Mouse (Mus musculus) lung, embryonic 16.5 days (tissue): ENCODE measurements around the gene Stk38. TPM values are rescaled to one million over a fixed set of nuclear protein-coding genes. Genes with fewer than 3 reads are reported as not detected.
A peak's percentile ranks its signal among the peaks of the same experiment; 100 is the strongest.

ENCODE experiments used
- ATAC-seq: fragments of 200-750 bp; cut with Nextera tagmentation; 2 replicates; pipeline ENCODE4 v1.8.0; 2017; ENCODE audit warnings: low read depth, mild to moderate bottlenecking, moderate library complexity
- H3K27ac ChIP-seq: fragments of 300-500 bp; sonication (generic); 2 replicates; pipeline ENCODE4 v1.5.1; 2014; ENCODE audit warnings: mild to moderate bottlenecking, control low read depth, low read length
- H3K27me3 ChIP-seq: fragments of 300-500 bp; sonication (generic); 2 replicates; pipeline ENCODE4 v1.6.1; 2014; ENCODE audit warnings: low read depth, low read length, mixed read lengths; ENCODE audit not compliant: control insufficient read depth, insufficient read depth
- H3K36me3 ChIP-seq: fragments of 300-500 bp; sonication (generic); 2 replicates; pipeline ENCODE4 v1.6.1; 2014; ENCODE audit warnings: low read length; ENCODE audit not compliant: control insufficient read depth, insufficient read depth
- H3K4me1 ChIP-seq: fragments of 300-500 bp; sonication (generic); replicated peaks from 2 replicates; pipeline ENCODE4 v1.6.1; 2014; ENCODE audit warnings: low read length, mixed read lengths; ENCODE audit not compliant: control insufficient read depth, insufficient read depth
- H3K4me2 ChIP-seq: fragments of 300-500 bp; sonication (generic); 2 replicates; pipeline ENCODE4 v1.6.1; 2014; ENCODE audit warnings: low read depth, low read length, control low read depth
- H3K4me3 ChIP-seq: fragments of 300-500 bp; sonication (generic); 2 replicates; pipeline ENCODE4 v1.5.1; 2014; ENCODE audit warnings: mild to moderate bottlenecking, low read length, control low read depth
- H3K9ac ChIP-seq: fragments of 300-500 bp; sonication (generic); 2 replicates; pipeline ENCODE4 v1.6.1; 2014; ENCODE audit warnings: low read length, control low read depth
- H3K9me3 ChIP-seq: fragments of 300-500 bp; sonication (generic); 2 replicates; pipeline ENCODE4 v1.6.1; 2016; ENCODE audit warnings: low read length; ENCODE audit not compliant: control insufficient read depth
- WGBS: fragments of 180-500 bp; shearing (Covaris S2); extraction: QIAGEN DNeasy Blood & Tissue Kit; methylation state at CpG from one replicate; pipeline ENCODE4 v1.1.7; 2014; 5-methylcytosine and 5-hydroxymethylcytosine counted together
- polyA plus RNA-seq: library from polyadenylated mRNA; unstranded; fragments of >200 nt; fragmentation: Nextera tagmentation; extraction: Ambion mirVana; gene quantifications from 2 replicates; pipeline ENCODE4 v1.2.1, GENCODE M21; 2015

The Stk38 gene
- polyA plus RNA-seq, 1 experiment from 2014 or later: 103 TPM

- WGBS: 84% methylated on average over 4 of the region's 4 CpGs
- Histone ChIP-seq H3K4me3 (no peak overlapping the region), H3K27ac (no peak overlapping the region), H3K9ac (no peak overlapping the region), H3K4me2 (no peak overlapping the region), H3K27me3 (no peaks in the 10 kb centered on the region), H3K9me3 (no peaks in the 10 kb centered on the region), H3K36me3 (no peaks in the 10 kb centered on the region), H3K4me1 (peaks cover 16% of the 10 kb centered on the region)
- no peak for ATAC-seq
These were observed 78.4 kb downstream of the Stk38 start for GRCm38 (mm10) chr17:28929369-28929768.

- H3K4me3 ChIP-seq: no peak overlapping the region
- ATAC-seq: no peak
- 57% methylated on average over 9 of the region's 9 CpGs for WGBS
- H3K4me1 ChIP-seq: peaks cover 16% of the 10 kb centered on the region
- no peaks in the 10 kb centered on the region for H3K36me3 ChIP-seq
- H3K4me2 ChIP-seq: no peak overlapping the region
- no peak overlapping the region for H3K27ac ChIP-seq
- no peak overlapping the region for H3K9ac ChIP-seq
- H3K9me3 ChIP-seq: no peaks in the 10 kb centered on the region
- no peaks in the 10 kb centered on the region for H3K27me3 ChIP-seq
These were observed 79.8 kb downstream of the Stk38 start for GRCm38 (mm10) chr17:28928004-28928403.

- Histone ChIP-seq H3K4me3 (no peak overlapping the region), H3K36me3 (no peaks in the 10 kb centered on the region), H3K27ac (no peak overlapping the region), H3K4me2 (no peak overlapping the region), H3K4me1 (peaks cover 16% of the 10 kb centered on the region), H3K9ac (no peak overlapping the region), H3K9me3 (no peaks in the 10 kb centered on the region), H3K27me3 (no peaks in the 10 kb centered on the region)
- ATAC-seq: no peak
- 45% methylated on average over 15 of the region's 15 CpGs for WGBS
These were observed 80.7 kb downstream of the Stk38 start for GRCm38 (mm10) chr17:28926866-28927635.

GRCm38 (mm10) chr17:28926380-28926779 is 81.4 kb downstream of the Stk38 start:
- no peak overlapping the region for H3K9ac ChIP-seq
- no peak for ATAC-seq
- WGBS: 13% methylated on average over 13 of the region's 13 CpGs
- H3K27me3 ChIP-seq: no peaks in the 10 kb centered on the region
- H3K27ac ChIP-seq: no peak overlapping the region
- no peaks in the 10 kb centered on the region for H3K36me3 ChIP-seq
- peaks cover 15% of the 10 kb centered on the region for H3K4me1 ChIP-seq
- H3K4me3 ChIP-seq: no peak overlapping the region
- H3K4me2 ChIP-seq: peak overlapping the region; percentile 31; the same call in 1 of the 2 replicates
- H3K9me3 ChIP-seq: no peaks in the 10 kb centered on the region

- no peak overlapping the region for H3K4me3 ChIP-seq
- H3K4me1 ChIP-seq: peaks cover 2% of the 10 kb centered on the region
- 74% methylated on average over 8 of the region's 8 CpGs for WGBS
- ATAC-seq: no peak
- H3K9me3 ChIP-seq: no peaks in the 10 kb centered on the region
- H3K36me3 ChIP-seq: no peaks in the 10 kb centered on the region
- H3K9ac ChIP-seq: no peak overlapping the region
- H3K27me3 ChIP-seq: no peaks in the 10 kb centered on the region
- H3K4me2 ChIP-seq: no peak overlapping the region
- H3K27ac ChIP-seq: no peak overlapping the region
These were observed 82.7 kb downstream of the Stk38 start for GRCm38 (mm10) chr17:28924957-28925595.

- H3K27ac ChIP-seq: no peak overlapping the region
- no peaks in the 10 kb centered on the region for H3K27me3 ChIP-seq
- ATAC-seq: no peak
- H3K4me3 ChIP-seq: no peak overlapping the region
- H3K9me3 ChIP-seq: no peaks in the 10 kb centered on the region
- H3K4me2 ChIP-seq: no peak overlapping the region
- H3K36me3 ChIP-seq: no peaks in the 10 kb centered on the region
- H3K4me1 ChIP-seq: no peaks in the 10 kb centered on the region
- WGBS: 43% methylated on average over 6 of the region's 6 CpGs
- H3K9ac ChIP-seq: no peak overlapping the region
These were observed 85.7 kb downstream of the Stk38 start for GRCm38 (mm10) chr17:28922096-28922495.

- Histone ChIP-seq H3K27ac (no peak overlapping the region), H3K4me2 (no peak overlapping the region)
These were observed 86.7 kb downstream of the Stk38 start for GRCm38 (mm10) chr17:28921086-28921485.

More at GRCm38 (mm10) chr17:28921086-28921485, 86.7 kb downstream of the Stk38 start:
- no peak overlapping the region for H3K4me3 ChIP-seq
- ATAC-seq: no peak
- H3K36me3 ChIP-seq: no peaks in the 10 kb centered on the region
- WGBS: 70% methylated on average over 8 of the region's 8 CpGs
- no peaks in the 10 kb centered on the region for H3K27me3 ChIP-seq
- no peak overlapping the region for H3K9ac ChIP-seq
- H3K4me1 ChIP-seq: no peaks in the 10 kb centered on the region
- no peaks in the 10 kb centered on the region for H3K9me3 ChIP-seq

Other genes with a start within 250 kb of the Stk38 start
- 78.6 and 80.0 TPM in 2 replicates for gene Mapk13, start 238.7 kb downstream of the Stk38 start, polyA plus RNA-seq
- 9.5 and 10.6 TPM in 2 replicates for gene Brpf3, start 206.9 kb downstream of the Stk38 start, polyA plus RNA-seq
- not detected in 2 replicates for gene Pnpla1, start 149.6 kb downstream of the Stk38 start, polyA plus RNA-seq
- gene 4930539E08Rik, start 92.7 kb downstream of the Stk38 start, polyA plus RNA-seq: 0.08 and 0.40 TPM in 2 replicates
- 0.15 TPM in 1 of 2 replicates, not detected in the other for gene Pxt1, start 64.2 kb downstream of the Stk38 start, polyA plus RNA-seq
- 76.4 and 83.2 TPM in 2 replicates for gene Kctd20, start 56.0 kb downstream of the Stk38 start, polyA plus RNA-seq
- 563 and 593 TPM in 2 replicates for gene Srsf3, start 24.6 kb upstream of the Stk38 start, polyA plus RNA-seq
- gene Cdkn1a, start 83.0 kb upstream of the Stk38 start, polyA plus RNA-seq: 41.3 and 43.7 TPM in 2 replicates
- gene Rab44, start 106.2 kb upstream of the Stk38 start, polyA plus RNA-seq: 1.1 TPM in 2 replicates
- 3.6 and 5.0 TPM in 2 replicates for gene Cpne5, start 230.2 kb upstream of the Stk38 start, polyA plus RNA-seq